Mouse (Mus musculus) ES-E14 (cell line): ENCODE results near the gene Med6. TPM values are rescaled to one million over a fixed set of nuclear protein-coding genes. Genes with fewer than 3 reads are reported as not detected.

Experiments
- DNase-seq: peaks from one replicate; pipeline ENCODE4 v3.0.0-alpha.2; 2013; ENCODE audit warnings: low read depth, low spot score
- H3K27ac ChIP-seq: 2 replicates; pipeline ENCODE4 v1.5.1; 2012; ENCODE audit warnings: low read depth, mild to moderate bottlenecking, low read length, moderate library complexity, mixed read lengths; ENCODE audit not compliant: poor library complexity, insufficient read depth, severe bottlenecking
- H3K36me3 ChIP-seq: 2 replicates; pipeline ENCODE4 v1.6.1; 2012; ENCODE audit warnings: mild to moderate bottlenecking, low read length, moderate library complexity, mixed read lengths; ENCODE audit not compliant: control insufficient read depth, poor library complexity, insufficient read depth, severe bottlenecking
- H3K4me1 ChIP-seq, 2 experiments: fragments of 150-350 bp in 1 of 2; sonication (generic) in 1 of 2; 2 replicates each; pipeline ENCODE4 v1.6.1; 2012; ENCODE audit warnings: low read length in 2 of 2, mild to moderate bottlenecking in 1 of 2, mixed read lengths in 1 of 2; ENCODE audit not compliant: control insufficient read depth in 2 of 2, insufficient read depth in 2 of 2, poor library complexity in 1 of 2
- H3K4me3 ChIP-seq, 2 experiments: fragments of 150-350 bp in 1 of 2; sonication (generic) in 1 of 2; 2 replicates each; pipeline ENCODE4 v1.5.1; 2012; ENCODE audit warnings: low read length in 2 of 2, low read depth in 1 of 2, mild to moderate bottlenecking in 1 of 2, mixed read lengths in 1 of 2; ENCODE audit not compliant: insufficient read depth in 1 of 2, poor library complexity in 1 of 2, severe bottlenecking in 1 of 2
- H3K9ac ChIP-seq: 2 replicates; pipeline ENCODE4 v1.6.1; 2012; ENCODE audit warnings: low read depth, mild to moderate bottlenecking, low read length, mixed read lengths; ENCODE audit not compliant: poor library complexity, insufficient read depth, severe bottlenecking
- H3K9me3 ChIP-seq: fragments of 150-350 bp; sonication (generic); 2 replicates; pipeline ENCODE4 v1.6.1; 2012; ENCODE audit warnings: low read depth, mild to moderate bottlenecking, low read length; ENCODE audit not compliant: control insufficient read depth, insufficient read depth
- CHD2 ChIP-seq: IDR thresholded peaks from 2 replicates; pipeline ENCODE4 v1.6.1; 2014; ENCODE audit warnings: mild to moderate bottlenecking, low read depth, low read length, inconsistent platforms
- HCFC1 ChIP-seq: IDR thresholded peaks from 2 replicates; pipeline ENCODE4 v1.6.1; 2012; ENCODE audit warnings: low read length, inconsistent platforms, borderline replicate concordance; ENCODE audit not compliant: insufficient read depth
- MAFK ChIP-seq: IDR thresholded peaks from 2 replicates; pipeline ENCODE4 v1.6.1; 2014; ENCODE audit warnings: mild to moderate bottlenecking, low read depth, low read length, inconsistent platforms; ENCODE audit not compliant: insufficient read depth
- ZC3H11A ChIP-seq: IDR thresholded peaks from 2 replicates; pipeline ENCODE4 v1.6.1; 2012; ENCODE audit warnings: low read depth, mild to moderate bottlenecking, inconsistent platforms, low read length, borderline replicate concordance
- ZNF384 ChIP-seq: IDR thresholded peaks from 2 replicates; pipeline ENCODE4 v1.6.1; 2012; ENCODE audit warnings: low read depth, low read length, inconsistent platforms
- in situ Hi-C, 2 experiments: fragments of 600-800 bp; cut with MboI; formaldehyde crosslinking; loops; one replicate each; pipeline ENCODE4 v1.15.1; 2025; ENCODE audit warnings: low sequenced_read_pairs in 2 of 2, inconsistent platforms in 1 of 2; ENCODE audit not compliant: unreplicated experiment in 2 of 2
- total RNA-seq: library from RNA; depleted of rRNA; stranded (reverse); fragments of 300-350 nt; gene quantifications from 2 replicates; pipeline ENCODE4 v1.2.3, GENCODE M21; 2012; rRNA removed

Med6 gene
- total RNA-seq = 46.6 and 65.2 TPM in 2 replicates

DNA sequence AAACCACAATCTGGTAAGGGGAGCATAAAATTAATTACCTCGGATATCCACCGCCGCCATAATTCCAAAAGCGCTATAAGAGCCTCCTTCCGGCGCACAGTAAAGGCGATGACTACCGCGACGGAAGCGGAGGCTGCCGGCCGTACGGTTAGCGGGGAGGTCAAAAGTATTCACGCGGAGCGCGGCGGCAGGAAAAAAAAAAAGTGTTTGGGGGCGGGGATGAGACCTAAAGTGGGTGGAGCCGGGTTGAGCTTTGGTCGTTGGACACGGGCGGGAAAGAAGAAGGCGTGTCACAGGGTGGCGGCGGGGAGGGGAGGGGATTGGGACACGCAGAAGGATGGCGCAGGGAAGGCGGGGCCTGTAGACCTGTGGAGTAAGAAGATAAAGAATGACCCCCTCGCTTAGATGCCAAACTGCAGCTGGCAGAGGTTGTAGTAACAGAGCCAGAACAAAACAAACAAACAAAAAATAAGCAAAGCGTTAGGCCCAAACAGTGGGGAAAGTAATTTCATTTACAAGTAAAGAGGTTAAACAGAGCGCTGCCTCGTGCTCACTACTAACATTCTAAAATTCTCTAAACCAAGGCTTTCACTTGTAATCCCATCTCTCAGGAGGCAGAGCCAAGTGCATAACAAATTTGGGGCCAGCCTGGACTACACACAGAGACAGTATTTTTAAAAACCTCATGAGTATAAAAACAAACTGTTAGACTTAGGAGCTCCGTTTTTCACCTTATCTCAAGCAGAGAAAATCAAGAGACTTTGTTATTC lies at the start of gene Med6:
Med6 (minus strand) TSS at position 107 of the 770 bp plus-strand sequence.
- in situ Hi-C loops = no loop called here
- no peaks in the 10 kb centered on the region for H3K9me3 ChIP-seq
- H3K4me3 ChIP-seq = peak within 1 kb of the TSS; percentile 96 to 99
- H3K36me3 ChIP-seq = peaks cover 5% of the 10 kb centered on the region
- peak within 1 kb of the TSS; percentile 95 for H3K9ac ChIP-seq
- peak; percentile 57; the same call in 1 of the 2 replicates for TF ChIP-seq MAFK
- peak; percentile 92 for TF ChIP-seq HCFC1
- peak; percentile 100 for TF ChIP-seq ZNF384
- TF ChIP-seq ZC3H11A = no peak
- no peak for TF ChIP-seq CHD2
- H3K27ac ChIP-seq = no peak within 1 kb of the TSS; the same call in 1 of the 2 replicates
- DNase-seq = peak; percentile 98
- H3K4me1 ChIP-seq = peaks cover 0 to 7% of the 10 kb centered on the region in 2 experiments; a peak in 1 of 4 replicates

DNA sequence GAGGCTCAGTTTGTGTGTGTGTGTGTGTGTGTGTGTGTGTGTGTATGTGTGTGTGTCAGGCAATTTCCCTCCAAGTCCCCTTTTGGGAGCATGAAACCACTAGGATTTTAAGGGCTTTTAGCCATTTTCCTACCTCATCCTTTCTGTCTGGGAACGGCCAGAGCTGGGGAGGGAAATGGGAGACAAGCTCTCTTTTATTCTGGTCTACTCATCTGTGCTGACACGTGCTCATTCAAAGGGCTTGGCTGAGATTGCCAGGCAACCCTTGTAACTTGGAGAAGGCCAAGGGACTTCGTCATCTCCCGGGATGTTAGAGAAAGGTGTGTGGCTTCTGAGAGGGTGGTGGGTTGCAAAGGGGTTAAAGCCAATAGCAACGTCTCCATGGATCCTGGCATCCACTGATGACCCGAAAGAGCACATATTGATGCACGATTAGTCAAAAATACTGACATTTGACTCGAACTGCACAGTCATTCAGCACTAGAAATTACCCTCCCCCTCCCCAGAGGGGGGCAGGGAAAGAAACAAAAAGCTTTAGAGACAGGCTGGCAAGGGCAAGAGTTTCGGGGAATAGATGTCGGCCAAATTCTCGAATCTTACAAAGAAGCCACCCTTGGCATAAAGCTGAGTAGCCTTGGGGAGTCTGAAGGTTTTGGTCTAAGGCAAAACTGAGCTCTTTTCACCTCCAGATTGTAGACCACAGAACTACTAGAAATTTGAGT lies 47.7 kb upstream of the Med6 start:
- Histone ChIP-seq H3K36me3 (no peaks in the 10 kb centered on the region; the same call in 1 of the 2 replicates), H3K9me3 (no peaks in the 10 kb centered on the region), H3K4me1 (no peaks in the 10 kb centered on the region), H3K4me3 (no peak overlapping the region), H3K9ac (no peak overlapping the region), H3K27ac (no peak overlapping the region)
- in situ Hi-C loops = no loop called here
- TF ChIP-seq HCFC1 (no peak), MAFK (no peak), ZC3H11A (no peak), CHD2 (no peak), ZNF384 (no peak)
- no peak for DNase-seq

DNA sequence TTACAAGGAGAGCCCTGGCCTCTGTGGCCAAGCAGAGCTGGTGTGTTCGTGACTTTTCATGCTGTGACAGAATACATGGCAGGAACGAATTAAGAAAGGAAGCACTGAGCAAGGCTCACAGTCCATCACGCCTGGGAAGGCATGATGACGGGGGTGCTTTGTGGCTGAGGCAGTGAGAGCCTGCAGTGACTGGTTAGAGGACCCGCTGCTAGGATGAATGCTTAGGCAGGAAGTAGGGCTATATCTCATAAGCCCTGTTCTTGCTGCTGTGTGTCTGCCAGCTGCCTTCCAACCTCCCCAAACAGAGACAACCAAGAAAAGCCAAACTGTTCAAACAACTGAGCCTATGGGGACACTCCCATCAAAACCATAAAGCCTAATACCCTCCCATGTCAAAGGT lies 45.8 kb upstream of the Med6 start:
- TF ChIP-seq ZC3H11A = no peak
- no peak for TF ChIP-seq MAFK
- TF ChIP-seq CHD2 = no peak
- no peak for TF ChIP-seq ZNF384
- TF ChIP-seq HCFC1 = no peak
- Histone ChIP-seq H3K36me3 (no peaks in the 10 kb centered on the region; the same call in 1 of the 2 replicates), H3K9me3 (no peaks in the 10 kb centered on the region), H3K4me1 (no peaks in the 10 kb centered on the region), H3K4me3 (no peak overlapping the region), H3K27ac (no peak overlapping the region), H3K9ac (no peak overlapping the region)
- DNase-seq = no peak
- in situ Hi-C loops = no loop called here

DNA sequence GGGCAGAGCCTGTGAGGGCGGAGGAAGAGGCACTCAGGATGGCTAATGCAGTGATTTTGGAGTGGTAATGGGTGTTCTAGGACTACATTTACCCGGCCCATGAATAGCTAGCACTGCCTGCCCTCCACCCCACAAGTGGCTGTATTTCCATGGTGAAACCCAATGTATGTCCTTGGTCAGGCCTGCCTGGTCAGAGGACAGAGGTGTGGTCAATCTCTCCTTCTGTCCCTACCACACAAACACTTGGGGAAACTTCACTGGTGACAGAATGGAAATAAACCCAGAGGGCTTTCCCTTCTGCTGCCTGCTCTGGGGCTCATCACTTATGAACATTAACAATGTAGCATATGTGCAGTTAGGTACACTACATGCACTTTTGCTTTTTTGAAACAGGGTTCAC lies 38.4 kb upstream of the Med6 start:
- Histone ChIP-seq H3K4me1 (peaks cover 0 to 2% of the 10 kb centered on the region in 2 experiments; a peak in 1 of 4 replicates), H3K36me3 (no peaks in the 10 kb centered on the region; the same call in 1 of the 2 replicates), H3K4me3 (no peak overlapping the region), H3K9ac (no peak overlapping the region), H3K9me3 (no peaks in the 10 kb centered on the region), H3K27ac (no peak overlapping the region)
- TF ChIP-seq MAFK (no peak), ZNF384 (no peak), HCFC1 (no peak), CHD2 (no peak)
- DNase-seq = no peak
- in situ Hi-C loops = no loop called here
